Mouse (Mus musculus) liver, embryonic 15.5 days (tissue): ENCODE data around the gene Gprin2. TPM values are rescaled to one million over a fixed set of nuclear protein-coding genes. Genes with fewer than 3 reads are reported as not detected.

Experiments used
- ATAC-seq: fragments of 200-750 bp; cut with Nextera tagmentation; 2 replicates; pipeline ENCODE4 v1.8.0; 2017; ENCODE audit warnings: moderate number of reproducible peaks, mild to moderate bottlenecking, moderate library complexity; ENCODE audit not compliant: insufficient read depth
- H3K27ac ChIP-seq: fragments of 300-500 bp; sonication (generic); replicated peaks from 2 replicates; pipeline ENCODE4 v1.5.1; 2015; ENCODE audit warnings: mild to moderate bottlenecking, inconsistent platforms
- H3K27me3 ChIP-seq: fragments of 300-500 bp; sonication (generic); 2 replicates; pipeline ENCODE4 v1.6.1; 2015; ENCODE audit warnings: mild to moderate bottlenecking, inconsistent platforms
- H3K36me3 ChIP-seq: fragments of 300-500 bp; sonication (generic); replicated peaks from 2 replicates; pipeline ENCODE4 v1.6.1; 2015; ENCODE audit warnings: moderate library complexity, mild to moderate bottlenecking, inconsistent platforms
- H3K4me1 ChIP-seq: fragments of 300-500 bp; sonication (generic); replicated peaks from 2 replicates; pipeline ENCODE4 v1.6.1; 2015; ENCODE audit warnings: inconsistent platforms
- H3K4me2 ChIP-seq: fragments of 300-500 bp; sonication (generic); 2 replicates; pipeline ENCODE4 v1.6.1; 2015; ENCODE audit warnings: moderate library complexity, mild to moderate bottlenecking, inconsistent platforms
- H3K4me3 ChIP-seq: fragments of 300-500 bp; sonication (generic); replicated peaks from 2 replicates; pipeline ENCODE4 v1.5.1; 2015; ENCODE audit warnings: mild to moderate bottlenecking, inconsistent platforms
- H3K9ac ChIP-seq: fragments of 300-500 bp; sonication (generic); 2 replicates; pipeline ENCODE4 v1.6.1; 2015; ENCODE audit warnings: moderate library complexity, mild to moderate bottlenecking, inconsistent platforms
- H3K9me3 ChIP-seq: fragments of 300-500 bp; sonication (generic); replicated peaks from 2 replicates; pipeline ENCODE4 v1.6.1; 2016; ENCODE audit warnings: inconsistent platforms
- WGBS: fragments of 180-500 bp; shearing (Covaris S2); methylation state at CpG from one replicate; pipeline ENCODE4 v1.1.7; 2015; ENCODE audit warnings: mixed read lengths; ENCODE audit not compliant: insufficient replicate concordance; 5-methylcytosine and 5-hydroxymethylcytosine counted together
- polyA plus RNA-seq: library from polyadenylated mRNA; unstranded; fragments of >200 nt; fragmentation: Nextera tagmentation; extraction: Ambion mirVana; gene quantifications from 2 replicates; pipeline ENCODE4 v1.2.1, GENCODE M21; 2015

Gene Gprin2
- polyA plus RNA-seq, 1 experiment from 2014 or later: 0.05 TPM

- H3K4me1 ChIP-seq: no peaks in the 10 kb centered on the region
- no peak overlapping the region for H3K4me2 ChIP-seq
- peaks cover 3% of the 10 kb centered on the region for H3K27me3 ChIP-seq
- H3K27ac ChIP-seq: no peak overlapping the region
- no peaks in the 10 kb centered on the region for H3K9me3 ChIP-seq
- 70% methylated on average over 9 of the region's 9 CpGs for WGBS
- H3K9ac ChIP-seq: no peak overlapping the region
- no peak overlapping the region for H3K4me3 ChIP-seq
- no peaks in the 10 kb centered on the region for H3K36me3 ChIP-seq
- ATAC-seq: no peak
These were observed 24.5 kb upstream of the Gprin2 start for GRCm38 (mm10) chr14:34225986-34226385.

- Histone ChIP-seq H3K4me1 (no peaks in the 10 kb centered on the region), H3K9ac (no peak overlapping the region), H3K27me3 (peaks cover 28% of the 10 kb centered on the region), H3K27ac (no peak overlapping the region), H3K4me3 (no peak overlapping the region), H3K36me3 (no peaks in the 10 kb centered on the region), H3K9me3 (no peaks in the 10 kb centered on the region), H3K4me2 (no peak overlapping the region)
- WGBS: 34% methylated on average over 5 of the region's 5 CpGs
- ATAC-seq: no peak
These were observed 22.0 kb upstream of the Gprin2 start for GRCm38 (mm10) chr14:34223362-34223898.

- Histone ChIP-seq H3K36me3 (no peaks in the 10 kb centered on the region), H3K4me1 (no peaks in the 10 kb centered on the region), H3K4me2 (no peak overlapping the region), H3K4me3 (no peak overlapping the region), H3K9ac (no peak overlapping the region), H3K27ac (no peak overlapping the region), H3K9me3 (no peaks in the 10 kb centered on the region), H3K27me3 (peaks cover 28% of the 10 kb centered on the region)
- no peak for ATAC-seq
- WGBS: 36% methylated on average over 5 of the region's 5 CpGs
These were observed 20.1 kb upstream of the Gprin2 start for GRCm38 (mm10) chr14:34221416-34222077.

GRCm38 (mm10) chr14:34220426-34220825, 19.0 kb upstream of the Gprin2 start:
- Histone ChIP-seq H3K4me1 (no peaks in the 10 kb centered on the region; the same call in 1 of the 2 replicates), H3K4me3 (no peak overlapping the region), H3K9me3 (no peaks in the 10 kb centered on the region), H3K27ac (no peak overlapping the region), H3K4me2 (no peak overlapping the region), H3K36me3 (no peaks in the 10 kb centered on the region), H3K27me3 (peaks cover 28% of the 10 kb centered on the region), H3K9ac (no peak overlapping the region)
- 55% methylated on average over 5 of the region's 5 CpGs for WGBS
- no peak for ATAC-seq

GRCm38 (mm10) chr14:34219786-34220198, 18.3 kb upstream of the Gprin2 start:
- H3K36me3 ChIP-seq: no peaks in the 10 kb centered on the region
- H3K9me3 ChIP-seq: no peaks in the 10 kb centered on the region
- H3K9ac ChIP-seq: no peak overlapping the region
- ATAC-seq: no peak
- peak overlapping the region; percentile 55 for H3K4me2 ChIP-seq
- 8% methylated on average over 29 of the region's 29 CpGs for WGBS
- H3K4me1 ChIP-seq: no peaks in the 10 kb centered on the region; the same call in 1 of the 2 replicates
- H3K4me3 ChIP-seq: peak overlapping the region; percentile 33
- H3K27me3 ChIP-seq: peaks cover 28% of the 10 kb centered on the region
- H3K27ac ChIP-seq: no peak overlapping the region

GRCm38 (mm10) chr14:34219295-34219694, 17.8 kb upstream of the Gprin2 start, which contains the start of gene Syt15:
Syt15 (plus strand) TSS chr14:34219595.
- H3K4me2 ChIP-seq: peak within 1 kb of the TSS; percentile 55
- no peak within 1 kb of the TSS for H3K27ac ChIP-seq
- peak within 1 kb of the TSS; percentile 33 for H3K4me3 ChIP-seq
- peaks cover 28% of the 10 kb centered on the region for H3K27me3 ChIP-seq
- 45% methylated on average over 6 of the region's 6 CpGs for WGBS
- no peak for ATAC-seq
- no peaks in the 10 kb centered on the region for H3K36me3 ChIP-seq
- no peak within 1 kb of the TSS for H3K9ac ChIP-seq
- no peaks in the 10 kb centered on the region for H3K9me3 ChIP-seq
- no peaks in the 10 kb centered on the region; the same call in 1 of the 2 replicates for H3K4me1 ChIP-seq

GRCm38 (mm10) chr14:34215451-34216127, 14.1 kb upstream of the Gprin2 start:
- 47% methylated on average over 6 of the region's 6 CpGs for WGBS
- Histone ChIP-seq H3K9ac (no peak overlapping the region), H3K27ac (no peak overlapping the region), H3K4me3 (no peak overlapping the region), H3K36me3 (no peaks in the 10 kb centered on the region), H3K4me1 (no peaks in the 10 kb centered on the region; the same call in 1 of the 2 replicates), H3K27me3 (peaks cover 21% of the 10 kb centered on the region), H3K4me2 (no peak overlapping the region), H3K9me3 (no peaks in the 10 kb centered on the region)
- ATAC-seq: no peak

GRCm38 (mm10) chr14:34209942-34210341, 8.5 kb upstream of the Gprin2 start:
- Histone ChIP-seq H3K4me2 (no peak overlapping the region), H3K27ac (no peak overlapping the region), H3K4me3 (no peak overlapping the region), H3K9ac (no peak overlapping the region), H3K4me1 (no peaks in the 10 kb centered on the region), H3K36me3 (no peaks in the 10 kb centered on the region), H3K27me3 (no peaks in the 10 kb centered on the region), H3K9me3 (no peaks in the 10 kb centered on the region)
- ATAC-seq: no peak
- 59% methylated on average over 4 of the region's 4 CpGs for WGBS

GRCm38 (mm10) chr14:34209080-34209479, 7.6 kb upstream of the Gprin2 start:
- ATAC-seq: no peak
- Histone ChIP-seq H3K4me3 (no peak overlapping the region), H3K9me3 (no peaks in the 10 kb centered on the region), H3K27ac (no peak overlapping the region), H3K36me3 (no peaks in the 10 kb centered on the region), H3K4me2 (no peak overlapping the region), H3K4me1 (no peaks in the 10 kb centered on the region), H3K9ac (no peak overlapping the region), H3K27me3 (no peaks in the 10 kb centered on the region)
- WGBS: 48% methylated on average over 4 of the region's 4 CpGs

- Histone ChIP-seq H3K9me3 (no peaks in the 10 kb centered on the region), H3K9ac (no peak overlapping the region), H3K4me2 (no peak overlapping the region), H3K27ac (no peak overlapping the region), H3K4me3 (no peak overlapping the region), H3K27me3 (no peaks in the 10 kb centered on the region), H3K4me1 (no peaks in the 10 kb centered on the region), H3K36me3 (no peaks in the 10 kb centered on the region)
- WGBS: 44% methylated on average over 2 of the region's 2 CpGs
- no peak for ATAC-seq
These were observed 7.2 kb upstream of the Gprin2 start for GRCm38 (mm10) chr14:34208651-34209050.

GRCm38 (mm10) chr14:34207996-34208395, 6.5 kb upstream of the Gprin2 start:
- 56% methylated on average over 6 of the region's 6 CpGs for WGBS
- no peaks in the 10 kb centered on the region for H3K9me3 ChIP-seq
- no peak overlapping the region for H3K4me3 ChIP-seq
- H3K9ac ChIP-seq: no peak overlapping the region
- H3K27me3 ChIP-seq: peaks cover 2% of the 10 kb centered on the region; the same call in 1 of the 2 replicates
- no peak for ATAC-seq
- H3K4me1 ChIP-seq: no peaks in the 10 kb centered on the region
- H3K36me3 ChIP-seq: no peaks in the 10 kb centered on the region
- no peak overlapping the region for H3K4me2 ChIP-seq
- H3K27ac ChIP-seq: no peak overlapping the region
